Mouse (Mus musculus) forebrain, embryonic 14.5 days (tissue): Measurements from ENCODE around the gene Sox1. TPM values are rescaled to one million over a fixed set of nuclear protein-coding genes. Genes with fewer than 3 reads are reported as not detected.

Experiments
- ATAC-seq: fragments of 200-750 bp; cut with Nextera tagmentation; 2 replicates; pipeline ENCODE4 v1.8.0; 2017; ENCODE audit warnings: mild to moderate bottlenecking, moderate library complexity
- DNase-seq: peaks from one replicate; pipeline ENCODE4 v3.0.0-alpha.2; 2015; ENCODE audit warnings: low spot score
- H3K27ac ChIP-seq: fragments of 300-500 bp; sonication (generic); 2 replicates; pipeline ENCODE4 v1.5.1; 2014; ENCODE audit warnings: low read depth, mild to moderate bottlenecking, control low read depth, low read length, moderate library complexity
- H3K27me3 ChIP-seq: fragments of 300-500 bp; sonication (generic); replicated peaks from 2 replicates; pipeline ENCODE4 v1.6.1; 2014; ENCODE audit warnings: low read length, control low read depth, mixed read lengths; ENCODE audit not compliant: control insufficient read depth, insufficient read depth
- H3K36me3 ChIP-seq: fragments of 300-500 bp; sonication (generic); 2 replicates; pipeline ENCODE4 v1.6.1; 2014; ENCODE audit warnings: low read length, control low read depth; ENCODE audit not compliant: control insufficient read depth, insufficient read depth
- H3K4me1 ChIP-seq: fragments of 300-500 bp; sonication (generic); 2 replicates; pipeline ENCODE4 v1.6.1; 2014; ENCODE audit warnings: antibody characterized with exemption, low read length, control low read depth; ENCODE audit not compliant: control insufficient read depth, insufficient read depth
- H3K4me2 ChIP-seq: fragments of 300-500 bp; sonication (generic); 2 replicates; pipeline ENCODE4 v1.6.1; 2014; ENCODE audit warnings: mild to moderate bottlenecking, control low read depth, low read length
- H3K4me3 ChIP-seq: fragments of 300-500 bp; sonication (generic); 2 replicates; pipeline ENCODE4 v1.5.1; 2014; ENCODE audit warnings: low read depth, low read length, control low read depth
- H3K9ac ChIP-seq: fragments of 300-500 bp; sonication (generic); 2 replicates; pipeline ENCODE4 v1.6.1; 2014; ENCODE audit warnings: mild to moderate bottlenecking, low read length, control low read depth, moderate library complexity
- H3K9me3 ChIP-seq: fragments of 300-500 bp; sonication (generic); replicated peaks from 2 replicates; pipeline ENCODE4 v1.6.1; 2016; ENCODE audit warnings: low read length, control low read depth, mixed read lengths; ENCODE audit not compliant: control insufficient read depth
- WGBS: fragments of 180-500 bp; shearing (Covaris S2); extraction: QIAGEN DNeasy Blood & Tissue Kit; methylation state at CpG from one replicate; pipeline ENCODE4 v1.1.7; 2014; 5-methylcytosine and 5-hydroxymethylcytosine counted together
- polyA plus RNA-seq: library from polyadenylated mRNA; unstranded; fragments of >200 nt; fragmentation: Nextera tagmentation; extraction: Ambion mirVana; gene quantifications from 2 replicates; pipeline ENCODE4 v1.2.1, GENCODE M21; 2014

Gene Sox1
- polyA plus RNA-seq, 1 experiment from 2014 or later: 6.1 TPM

DNA sequence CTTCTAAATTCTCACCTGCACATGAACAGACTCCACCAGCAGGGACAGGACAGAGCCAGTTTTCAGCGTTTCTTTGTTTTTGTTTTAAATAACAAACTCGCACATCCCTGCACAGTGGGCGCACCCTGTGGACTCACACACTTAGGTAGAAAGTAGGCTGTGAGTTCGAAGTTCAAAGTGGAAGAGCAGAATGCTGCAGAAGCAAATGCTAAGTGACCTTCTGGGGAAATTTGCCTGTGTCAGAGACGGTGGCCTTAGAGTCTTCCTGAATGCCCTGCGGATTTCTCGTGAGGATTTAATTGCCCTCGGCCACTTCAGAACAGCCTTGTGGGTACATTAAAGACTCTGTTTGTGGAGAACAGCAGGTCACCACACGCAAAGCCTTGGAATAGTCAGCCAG, 7.6 kb downstream of the Sox1 start:
- peak overlapping the region; percentile 89 for H3K4me2 ChIP-seq
- H3K9ac ChIP-seq: peak overlapping the region; percentile 83
- peaks cover 37% of the 10 kb centered on the region for H3K4me1 ChIP-seq
- H3K9me3 ChIP-seq: no peaks in the 10 kb centered on the region
- DNase-seq: peak; percentile 53
- H3K36me3 ChIP-seq: peaks cover under 1% of the 10 kb centered on the region; the same call in 1 of the 2 replicates
- peak overlapping the region; percentile 95 for H3K27ac ChIP-seq
- H3K27me3 ChIP-seq: peaks cover 4% of the 10 kb centered on the region; the same call in 1 of the 2 replicates
- no peak for ATAC-seq
- 2% methylated on average over 9 of the region's 9 CpGs for WGBS
- H3K4me3 ChIP-seq: no peak overlapping the region

DNA sequence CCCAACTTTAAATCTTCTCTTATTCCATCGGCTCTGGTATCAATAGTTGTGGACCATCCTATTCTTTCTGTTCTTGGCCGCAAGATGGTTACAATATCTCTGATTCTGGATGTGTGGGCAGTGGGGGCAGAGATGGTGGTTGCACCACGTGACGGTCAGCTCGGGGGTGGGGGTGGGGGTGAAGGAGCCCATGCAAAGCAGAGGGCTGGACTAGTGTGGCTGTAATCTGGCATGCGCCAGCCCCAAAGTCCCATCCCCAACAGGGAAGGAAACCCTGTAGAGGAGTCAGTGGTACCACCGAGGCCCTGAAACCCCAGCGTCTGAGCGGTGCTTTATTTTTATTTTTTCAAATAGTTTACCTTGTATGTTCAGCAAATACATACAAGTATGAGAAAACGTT, 12.9 kb downstream of the Sox1 start:
- Histone ChIP-seq H3K4me2 (no peak overlapping the region), H3K27me3 (0 out of 2 replicates have a peak, but pooled peaks cover 2% of the 10 kb centered on the region), H3K4me1 (peaks cover 8% of the 10 kb centered on the region), H3K9me3 (no peaks in the 10 kb centered on the region), H3K9ac (no peak overlapping the region), H3K4me3 (no peak overlapping the region), H3K27ac (no peak overlapping the region), H3K36me3 (no peaks in the 10 kb centered on the region)
- DNase-seq: no peak
- no peak for ATAC-seq
- 23% methylated on average over 10 of the region's 10 CpGs for WGBS

DNA sequence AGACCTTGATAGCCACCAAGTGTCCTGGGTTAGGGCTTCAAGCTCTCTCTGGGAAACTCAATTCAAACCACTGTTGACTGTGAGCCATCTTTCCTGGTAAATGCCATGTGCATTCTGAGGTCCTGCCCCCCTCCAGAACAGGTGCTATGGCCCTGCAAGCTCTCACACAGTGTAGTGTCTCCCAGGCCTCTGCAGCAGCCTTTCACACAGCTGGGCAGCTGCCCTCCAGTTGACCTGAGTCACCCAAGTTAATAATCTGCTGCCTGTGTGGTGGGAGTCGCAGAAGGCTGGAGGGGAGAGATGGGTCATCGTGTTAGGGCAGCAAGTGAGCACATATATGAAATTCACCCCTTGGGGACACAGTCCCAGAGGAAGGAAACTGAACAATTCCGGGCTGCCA, 14.9 kb downstream of the Sox1 start:
- Histone ChIP-seq H3K4me3 (no peak overlapping the region), H3K36me3 (no peaks in the 10 kb centered on the region), H3K4me2 (no peak overlapping the region), H3K27me3 (no peaks in the 10 kb centered on the region), H3K4me1 (no peaks in the 10 kb centered on the region), H3K27ac (no peak overlapping the region), H3K9me3 (no peaks in the 10 kb centered on the region), H3K9ac (no peak overlapping the region)
- ATAC-seq (no peak), DNase-seq (no peak)
- 70% methylated on average over 3 of the region's 3 CpGs for WGBS

DNA sequence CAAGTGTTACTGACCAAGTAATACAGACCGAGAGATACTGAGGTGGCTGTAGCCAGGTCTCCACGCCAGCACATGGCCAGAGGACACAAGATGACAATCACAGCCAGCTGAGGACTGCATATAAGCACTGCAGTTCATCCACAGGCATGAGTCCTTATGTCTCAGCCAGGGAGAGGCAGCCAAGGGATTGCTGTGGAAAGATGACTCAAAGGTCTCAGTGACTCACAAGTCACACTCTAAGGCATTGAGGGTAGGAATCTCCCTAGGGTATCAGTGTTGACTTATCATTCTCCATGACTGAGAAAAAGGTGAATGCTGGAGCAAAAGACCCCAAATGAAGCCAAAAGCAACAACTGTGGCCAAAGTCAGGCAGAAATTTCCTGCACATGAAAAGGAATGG, 22.0 kb downstream of the Sox1 start:
- no peak for DNase-seq
- WGBS: 96% methylated on average over 2 of the region's 2 CpGs
- Histone ChIP-seq H3K27me3 (no peaks in the 10 kb centered on the region), H3K4me3 (no peak overlapping the region), H3K9ac (no peak overlapping the region), H3K4me1 (peaks cover 9% of the 10 kb centered on the region; the same call in 1 of the 2 replicates), H3K36me3 (0 out of 2 replicates have a peak, but pooled peaks cover 3% of the 10 kb centered on the region), H3K9me3 (no peaks in the 10 kb centered on the region), H3K27ac (no peak overlapping the region), H3K4me2 (no peak overlapping the region)
- no peak for ATAC-seq

DNA sequence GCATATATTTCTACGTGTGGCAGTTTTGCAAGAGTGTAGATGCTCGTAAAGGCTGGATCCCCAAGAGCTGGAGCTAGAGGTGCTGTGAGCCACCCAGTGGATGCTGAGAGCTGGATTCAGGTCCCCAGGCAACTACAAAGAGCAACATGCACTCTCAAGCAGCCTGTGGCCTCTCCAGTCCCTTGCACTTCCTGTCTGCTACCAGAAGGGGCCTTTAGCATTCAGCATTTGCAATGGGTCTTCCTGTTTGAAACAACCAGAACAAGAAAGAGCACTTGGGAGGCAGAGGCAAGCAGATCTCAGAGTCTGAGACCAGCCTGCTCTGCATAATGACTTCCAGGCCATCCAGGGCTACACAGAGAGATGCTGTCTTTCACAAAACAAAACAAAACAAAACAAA, 25.4 kb downstream of the Sox1 start:
- Histone ChIP-seq H3K9me3 (no peaks in the 10 kb centered on the region), H3K27ac (no peak overlapping the region), H3K4me1 (peaks cover 9% of the 10 kb centered on the region; the same call in 1 of the 2 replicates), H3K9ac (no peak overlapping the region), H3K36me3 (peaks cover 6% of the 10 kb centered on the region; the same call in 1 of the 2 replicates), H3K27me3 (no peaks in the 10 kb centered on the region), H3K4me2 (no peak overlapping the region), H3K4me3 (no peak overlapping the region)
- WGBS: 95% methylated on average over 2 of the region's 2 CpGs
- ATAC-seq (no peak), DNase-seq (no peak)

DNA sequence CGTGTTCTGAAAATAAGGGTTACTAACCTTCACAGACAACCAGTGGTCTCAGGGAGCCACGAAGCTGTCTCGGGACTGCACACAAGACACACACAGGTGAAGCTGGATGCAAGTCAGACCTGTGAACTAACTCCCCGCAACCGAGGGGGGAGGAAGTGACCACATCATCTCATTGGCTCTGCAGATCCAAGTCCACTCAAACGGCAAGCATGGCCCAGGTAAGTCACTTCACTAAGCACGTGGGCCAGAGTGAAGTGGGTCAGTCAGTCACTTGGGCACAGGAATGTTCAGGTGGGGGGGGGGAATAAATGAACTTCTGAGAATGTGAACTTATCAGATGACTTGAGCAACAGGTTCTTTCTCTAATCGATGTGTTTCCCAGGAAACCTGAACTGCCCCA, 30.8 kb downstream of the Sox1 start:
- peaks cover 36% of the 10 kb centered on the region for H3K4me1 ChIP-seq
- no peak overlapping the region for H3K27ac ChIP-seq
- H3K9ac ChIP-seq: no peak overlapping the region
- 94% methylated on average over 8 of the region's 8 CpGs for WGBS
- ATAC-seq: no peak
- no peaks in the 10 kb centered on the region for H3K9me3 ChIP-seq
- DNase-seq: no peak
- H3K27me3 ChIP-seq: 0 out of 2 replicates have a peak, but pooled peaks cover 6% of the 10 kb centered on the region
- no peak overlapping the region for H3K4me3 ChIP-seq
- no peak overlapping the region for H3K4me2 ChIP-seq
- peaks cover 3% of the 10 kb centered on the region; the same call in 1 of the 2 replicates for H3K36me3 ChIP-seq

DNA sequence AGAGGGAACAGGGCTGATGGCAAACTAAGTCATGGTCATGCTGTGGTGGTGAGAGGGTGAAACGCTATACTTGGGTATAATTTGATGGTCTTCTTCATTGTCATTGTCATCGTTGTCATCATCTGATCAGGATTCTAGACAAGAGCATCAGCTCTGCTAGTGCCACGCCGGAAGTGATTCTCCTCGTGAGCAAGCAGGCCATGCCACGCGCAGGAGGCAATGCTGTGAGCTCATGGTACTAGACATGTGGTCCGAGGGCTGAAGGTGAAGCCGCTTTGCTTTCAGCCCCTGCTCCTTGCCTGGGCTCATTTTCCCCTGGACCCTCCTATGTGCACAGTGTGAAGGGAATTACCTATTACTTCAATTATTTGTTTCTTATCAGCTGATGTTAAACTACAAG, 32.3 kb downstream of the Sox1 start:
- Histone ChIP-seq H3K9me3 (no peaks in the 10 kb centered on the region), H3K9ac (no peak overlapping the region), H3K4me1 (peaks cover 42% of the 10 kb centered on the region), H3K36me3 (peaks cover 3% of the 10 kb centered on the region; the same call in 1 of the 2 replicates), H3K27me3 (0 out of 2 replicates have a peak, but pooled peaks cover 8% of the 10 kb centered on the region), H3K4me2 (no peak overlapping the region), H3K4me3 (no peak overlapping the region), H3K27ac (no peak overlapping the region)
- 81% methylated on average over 9 of the region's 9 CpGs for WGBS
- no peak for DNase-seq
- ATAC-seq: no peak

DNA sequence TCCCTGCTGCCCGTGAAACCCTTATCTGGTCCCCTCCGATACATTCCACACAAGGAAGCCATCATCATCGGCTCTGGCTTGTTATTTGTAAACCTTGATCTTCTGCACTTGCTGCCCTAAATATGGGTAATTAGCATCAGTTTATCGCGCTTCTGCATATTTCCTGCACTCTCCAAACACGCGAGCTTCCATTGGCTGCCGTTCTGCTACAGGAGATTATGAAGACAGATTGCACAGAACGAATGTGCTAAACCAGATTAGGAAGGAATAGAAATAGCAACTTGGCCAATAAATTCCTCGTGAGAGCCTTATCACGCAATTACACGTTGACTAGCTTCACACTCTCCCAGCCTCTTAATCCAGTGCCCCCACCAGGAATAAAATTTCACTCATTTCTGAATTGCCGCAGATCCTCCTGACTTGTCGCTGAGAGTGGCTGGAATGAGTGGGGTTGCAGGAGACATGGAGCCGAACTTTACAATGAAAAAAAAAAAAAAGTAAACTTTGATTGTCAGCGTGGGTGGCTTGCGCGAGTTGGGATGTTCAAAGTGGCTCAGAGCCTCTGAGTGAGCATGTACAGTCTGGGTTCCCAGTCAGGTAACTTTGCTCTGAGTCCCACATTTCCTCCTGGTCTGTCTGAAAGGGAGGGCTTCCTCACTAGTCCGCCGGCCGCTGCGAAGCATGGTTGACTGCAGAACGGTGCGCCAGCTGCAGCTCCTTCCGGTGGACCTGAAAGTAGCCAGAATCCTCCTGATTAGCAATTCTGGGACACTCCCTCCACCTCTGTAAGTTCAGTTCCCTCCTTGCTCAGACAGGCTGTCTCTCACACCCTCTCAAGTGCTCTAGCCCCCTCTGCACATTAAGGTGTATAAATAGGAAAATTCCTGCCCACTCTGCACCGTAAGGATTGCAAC, 33.0 kb downstream of the Sox1 start:
- Histone ChIP-seq H3K4me3 (no peak overlapping the region), H3K4me1 (peaks cover 47% of the 10 kb centered on the region), H3K9ac (no peak overlapping the region; the same call in 1 of the 2 replicates), H3K27ac (peak overlapping the region; percentile 84; the same call in 1 of the 2 replicates), H3K4me2 (0 out of 2 replicates have a peak overlapping the region, but pooled peaks have one; percentile 3), H3K36me3 (peaks cover 3% of the 10 kb centered on the region; the same call in 1 of the 2 replicates), H3K27me3 (0 out of 2 replicates have a peak, but pooled peaks cover 8% of the 10 kb centered on the region), H3K9me3 (no peaks in the 10 kb centered on the region)
- ATAC-seq (no peak), DNase-seq (peak; percentile 61)
- 18% methylated on average over 26 of the region's 26 CpGs for WGBS

DNA sequence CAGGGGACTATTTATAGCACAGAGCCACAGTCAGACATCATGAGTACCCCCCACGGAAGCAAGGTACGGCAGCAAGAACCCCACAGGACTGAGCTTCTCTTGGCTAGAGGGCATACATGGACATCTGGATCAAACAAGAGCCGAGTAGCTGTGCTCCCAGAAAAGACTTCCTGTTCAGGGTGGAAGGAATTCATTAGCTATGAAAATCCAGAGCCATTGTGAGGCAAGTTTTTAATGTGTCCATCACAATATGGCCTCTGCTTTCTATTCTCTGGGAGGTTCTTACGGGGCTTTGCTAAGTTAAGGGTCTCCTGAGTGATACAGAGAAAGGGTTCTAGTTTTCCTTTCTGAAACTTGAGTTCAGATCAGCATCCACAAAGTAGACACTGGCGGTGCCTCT, 33.8 kb downstream of the Sox1 start:
- H3K4me3 ChIP-seq: no peak overlapping the region
- H3K4me1 ChIP-seq: peaks cover 53% of the 10 kb centered on the region
- no peak for ATAC-seq
- peak overlapping the region; percentile 84 for H3K27ac ChIP-seq
- peak overlapping the region; percentile 73; the same call in 1 of the 2 replicates for H3K4me2 ChIP-seq
- no peak for DNase-seq
- H3K9me3 ChIP-seq: no peaks in the 10 kb centered on the region
- WGBS: 3% methylated on average over 5 of the region's 5 CpGs
- H3K27me3 ChIP-seq: 0 out of 2 replicates have a peak, but pooled peaks cover 8% of the 10 kb centered on the region
- peaks cover 3% of the 10 kb centered on the region; the same call in 1 of the 2 replicates for H3K36me3 ChIP-seq
- no peak overlapping the region for H3K9ac ChIP-seq
